Mouse (Mus musculus) embryonic facial prominence, embryonic 15.5 days (tissue): ENCODE results near the gene Per1. TPM values are rescaled to one million over a fixed set of nuclear protein-coding genes. Genes with fewer than 3 reads are reported as not detected.

Source experiments
- ATAC-seq: fragments of 200-750 bp; cut with Nextera tagmentation; 2 replicates; pipeline ENCODE4 v1.8.0; 2017; ENCODE audit warnings: low read depth, moderate TSS enrichment; ENCODE audit not compliant: insufficient number of reproducible peaks, low FRiP score, low TSS enrichment
- H3K27ac ChIP-seq: fragments of 300-500 bp; sonication (generic); replicated peaks from 2 replicates; pipeline ENCODE4 v1.5.1; 2015; ENCODE audit warnings: mild to moderate bottlenecking, inconsistent platforms
- H3K27me3 ChIP-seq: fragments of 300-500 bp; sonication (generic); 2 replicates; pipeline ENCODE4 v1.6.1; 2015; ENCODE audit warnings: inconsistent platforms
- H3K36me3 ChIP-seq: fragments of 300-500 bp; sonication (generic); 2 replicates; pipeline ENCODE4 v1.6.1; 2015; ENCODE audit warnings: mild to moderate bottlenecking, inconsistent platforms
- H3K4me1 ChIP-seq: fragments of 300-500 bp; sonication (generic); 2 replicates; pipeline ENCODE4 v1.6.1; 2015; ENCODE audit warnings: inconsistent platforms
- H3K4me2 ChIP-seq: fragments of 300-500 bp; sonication (generic); replicated peaks from 2 replicates; pipeline ENCODE4 v1.6.1; 2015; ENCODE audit warnings: mild to moderate bottlenecking, inconsistent platforms
- H3K4me3 ChIP-seq: fragments of 300-500 bp; sonication (generic); replicated peaks from 2 replicates; pipeline ENCODE4 v1.5.1; 2015; ENCODE audit warnings: mild to moderate bottlenecking, inconsistent platforms
- H3K9ac ChIP-seq: fragments of 300-500 bp; sonication (generic); 2 replicates; pipeline ENCODE4 v1.6.1; 2015; ENCODE audit warnings: inconsistent platforms
- H3K9me3 ChIP-seq: fragments of 300-500 bp; sonication (generic); replicated peaks from 2 replicates; pipeline ENCODE4 v1.6.1; 2016; ENCODE audit warnings: inconsistent platforms
- WGBS: fragments of 180-500 bp; shearing (Covaris S2); methylation state at CpG from one replicate; pipeline ENCODE4 v1.1.7; 2015; 5-methylcytosine and 5-hydroxymethylcytosine counted together
- polyA plus RNA-seq: library from polyadenylated mRNA; unstranded; fragments of >200 nt; fragmentation: Nextera tagmentation; extraction: Ambion mirVana; gene quantifications from 2 replicates; pipeline ENCODE4 v1.2.1, GENCODE M21; 2015

Gene Per1
- polyA plus RNA-seq, 1 experiment from 2014 or later = 34.4 TPM

DNA sequence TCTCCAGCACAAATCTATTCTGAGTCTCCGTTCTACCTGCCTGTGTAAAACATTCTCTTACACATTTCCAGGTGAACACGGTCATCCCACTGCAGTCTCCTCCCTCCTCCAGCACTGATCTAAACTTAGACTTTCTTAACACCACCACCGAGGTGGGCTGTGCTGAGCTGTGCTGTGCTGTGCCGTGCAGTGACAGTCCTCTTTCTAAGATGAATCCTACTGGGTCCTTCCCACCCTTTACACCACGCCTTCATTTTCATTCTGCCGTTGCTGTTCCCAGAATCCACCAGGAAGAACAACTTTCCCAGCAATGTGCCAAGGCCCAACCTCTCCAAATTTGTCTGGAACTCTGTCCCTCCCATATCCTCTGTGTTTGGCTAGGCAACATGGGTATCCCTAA lies 8.6 kb upstream of the Per1 start:
- no peak overlapping the region for H3K4me2 ChIP-seq
- peaks cover 18% of the 10 kb centered on the region for H3K36me3 ChIP-seq
- H3K9ac ChIP-seq = no peak overlapping the region
- no peak overlapping the region for H3K4me3 ChIP-seq
- H3K27ac ChIP-seq = peak overlapping the region; percentile 93; the same call in 1 of the 2 replicates
- H3K27me3 ChIP-seq = no peaks in the 10 kb centered on the region
- ATAC-seq = no peak
- WGBS = 54% methylated on average over 6 of the region's 6 CpGs
- H3K9me3 ChIP-seq = no peaks in the 10 kb centered on the region
- H3K4me1 ChIP-seq = peaks cover 36% of the 10 kb centered on the region

DNA sequence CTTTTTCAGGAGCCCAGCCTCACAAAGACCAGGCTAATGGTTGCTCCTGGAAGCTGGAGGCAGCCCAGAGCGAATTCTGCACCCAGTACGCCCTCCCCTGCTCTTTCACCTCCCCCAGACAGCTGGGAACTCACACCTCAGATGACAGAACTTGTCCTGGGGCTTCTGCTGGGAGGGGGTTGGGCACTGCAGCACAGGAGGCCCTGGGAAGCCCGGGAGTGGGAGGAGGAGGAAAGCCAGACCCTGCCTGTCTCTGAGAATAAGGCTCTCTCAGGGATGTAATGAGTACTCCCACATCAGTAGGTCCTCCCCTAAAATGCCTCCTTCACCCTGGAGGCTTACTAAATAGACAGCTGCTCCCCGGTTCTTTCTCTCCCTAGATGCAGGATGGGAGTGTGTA lies 7.9 kb upstream of the Per1 start:
- no peak overlapping the region for H3K4me2 ChIP-seq
- no peak; the same call in 1 of the 2 replicates for ATAC-seq
- 28% methylated on average over 4 of the region's 4 CpGs for WGBS
- H3K36me3 ChIP-seq = peaks cover 24% of the 10 kb centered on the region
- peak overlapping the region; percentile 93 for H3K27ac ChIP-seq
- H3K27me3 ChIP-seq = no peaks in the 10 kb centered on the region
- peaks cover 38% of the 10 kb centered on the region for H3K4me1 ChIP-seq
- H3K9me3 ChIP-seq = no peaks in the 10 kb centered on the region
- no peak overlapping the region for H3K9ac ChIP-seq
- no peak overlapping the region for H3K4me3 ChIP-seq

DNA sequence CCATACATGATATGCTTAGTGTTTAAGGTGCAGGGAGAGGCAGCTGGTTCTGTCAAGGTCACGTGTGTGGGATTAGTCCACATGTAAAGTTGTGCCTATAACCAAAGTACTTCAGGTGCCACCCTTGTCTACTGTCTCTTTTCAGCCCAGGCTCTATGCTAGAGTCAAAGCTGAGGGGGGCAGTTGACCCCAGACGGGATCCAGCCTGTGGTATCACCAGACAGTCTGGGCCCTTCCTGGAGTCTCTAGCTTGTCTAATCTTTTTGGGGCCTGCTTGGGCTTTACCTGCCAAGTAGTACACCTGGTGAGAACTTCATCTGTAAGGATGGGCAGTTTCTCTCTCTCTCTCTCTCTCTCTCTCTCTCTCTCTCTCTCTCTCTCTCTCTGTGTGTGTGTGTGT lies 7.4 kb upstream of the Per1 start:
- 63% methylated on average over 2 of the region's 2 CpGs for WGBS
- Histone ChIP-seq H3K4me2 (no peak overlapping the region), H3K9ac (0 out of 2 replicates have a peak overlapping the region, but pooled peaks have one; percentile 100), H3K4me1 (peaks cover 38% of the 10 kb centered on the region), H3K27me3 (no peaks in the 10 kb centered on the region), H3K36me3 (peaks cover 29% of the 10 kb centered on the region), H3K4me3 (no peak overlapping the region), H3K27ac (peak overlapping the region; percentile 93), H3K9me3 (no peaks in the 10 kb centered on the region)
- no peak for ATAC-seq

DNA sequence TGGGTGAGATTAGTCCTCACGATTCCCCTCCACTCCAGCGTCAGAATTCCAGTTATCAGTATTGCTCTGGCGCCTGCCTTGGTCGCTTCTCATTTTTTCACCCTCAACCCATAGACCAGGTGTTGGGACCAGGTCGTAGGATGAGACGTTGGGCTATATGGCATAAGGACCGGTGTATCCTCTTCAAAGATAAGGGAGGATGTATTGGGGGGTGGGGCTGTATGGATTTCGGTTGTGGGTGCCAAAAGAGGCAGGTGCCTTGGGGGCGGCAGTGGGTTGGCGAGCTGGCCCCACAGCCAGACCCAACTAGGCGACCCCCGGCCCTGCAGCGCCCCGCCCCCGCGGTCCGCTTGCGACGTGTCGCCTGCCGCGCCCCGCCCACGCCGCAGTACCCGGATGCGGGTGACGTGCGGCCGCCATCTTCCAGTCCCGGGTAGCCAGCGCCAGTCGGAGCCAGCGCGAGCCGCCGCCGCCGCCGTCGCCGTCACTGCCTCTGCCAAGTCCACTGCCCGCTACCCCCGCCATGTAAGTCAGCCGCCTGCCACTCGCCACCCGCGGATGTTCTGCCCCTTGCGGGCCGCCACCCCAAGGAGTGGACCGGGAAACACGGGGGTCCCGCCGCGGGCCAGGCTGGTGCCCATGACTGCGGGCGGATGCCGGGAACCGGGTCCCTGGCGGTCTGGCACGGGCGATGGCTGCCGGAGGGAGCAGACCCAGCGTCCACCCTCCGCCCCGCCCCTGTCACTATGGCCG lies 6.7 kb upstream of the Per1 start, which contains the start of gene Vamp2:
Gene Vamp2 (plus strand): TSS at position 388 of the 753 bp plus-strand sequence.
- Histone ChIP-seq H3K27me3 (no peaks in the 10 kb centered on the region), H3K27ac (peak within 1 kb of the TSS; percentile 93), H3K4me3 (peak within 1 kb of the TSS; percentile 96), H3K36me3 (peaks cover 32% of the 10 kb centered on the region), H3K4me1 (peaks cover 38% of the 10 kb centered on the region), H3K9ac (peak within 1 kb of the TSS; percentile 100), H3K4me2 (peak within 1 kb of the TSS; percentile 86), H3K9me3 (no peaks in the 10 kb centered on the region)
- WGBS = under 1% methylated on average over 55 of the region's 67 CpGs
- ATAC-seq = peak; percentile 82

DNA sequence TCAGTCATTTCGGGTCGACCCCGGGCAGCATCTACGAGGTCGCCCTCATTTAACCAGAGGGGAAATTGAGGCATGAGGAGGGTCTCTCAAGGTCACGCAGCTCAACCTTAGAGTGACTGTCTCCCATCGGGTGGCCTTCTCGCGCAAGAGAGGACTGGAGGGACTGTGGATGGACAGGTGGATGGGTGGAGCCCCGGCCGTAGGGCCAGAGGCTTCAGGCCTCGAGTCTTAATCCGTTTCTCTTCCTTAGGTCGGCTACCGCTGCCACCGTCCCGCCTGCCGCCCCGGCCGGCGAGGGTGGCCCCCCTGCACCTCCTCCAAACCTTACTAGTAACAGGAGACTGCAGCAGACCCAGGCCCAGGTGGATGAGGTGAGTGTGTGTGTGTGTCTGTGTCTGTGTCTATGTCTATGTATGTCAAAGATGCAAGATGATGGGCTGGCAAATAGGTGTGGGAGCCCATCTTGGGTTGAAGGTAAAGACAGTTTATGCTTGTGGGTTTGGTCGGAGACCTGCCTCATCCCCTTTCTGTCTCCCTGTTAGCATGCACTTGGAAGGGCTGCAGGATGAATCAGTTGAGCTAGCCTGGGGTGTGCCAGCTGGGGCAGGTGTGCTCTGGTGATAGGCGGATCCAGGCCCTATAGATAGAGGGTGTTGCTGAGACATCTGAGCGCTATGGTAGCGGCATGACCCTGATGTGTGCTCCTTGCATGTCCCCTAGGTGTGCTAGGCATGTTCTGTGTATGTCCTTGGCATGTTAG lies 6.0 kb upstream of the Per1 start:
- Histone ChIP-seq H3K9me3 (no peaks in the 10 kb centered on the region), H3K4me1 (peaks cover 39% of the 10 kb centered on the region), H3K27ac (peak overlapping the region; percentile 93), H3K36me3 (peaks cover 32% of the 10 kb centered on the region), H3K9ac (peak overlapping the region; percentile 100), H3K4me3 (peak overlapping the region; percentile 96), H3K27me3 (no peaks in the 10 kb centered on the region), H3K4me2 (peak overlapping the region; percentile 86)
- WGBS = 10% methylated on average over 25 of the region's 25 CpGs
- ATAC-seq = 0 out of 2 replicates have a peak, but pooled peaks have one; percentile 12

DNA sequence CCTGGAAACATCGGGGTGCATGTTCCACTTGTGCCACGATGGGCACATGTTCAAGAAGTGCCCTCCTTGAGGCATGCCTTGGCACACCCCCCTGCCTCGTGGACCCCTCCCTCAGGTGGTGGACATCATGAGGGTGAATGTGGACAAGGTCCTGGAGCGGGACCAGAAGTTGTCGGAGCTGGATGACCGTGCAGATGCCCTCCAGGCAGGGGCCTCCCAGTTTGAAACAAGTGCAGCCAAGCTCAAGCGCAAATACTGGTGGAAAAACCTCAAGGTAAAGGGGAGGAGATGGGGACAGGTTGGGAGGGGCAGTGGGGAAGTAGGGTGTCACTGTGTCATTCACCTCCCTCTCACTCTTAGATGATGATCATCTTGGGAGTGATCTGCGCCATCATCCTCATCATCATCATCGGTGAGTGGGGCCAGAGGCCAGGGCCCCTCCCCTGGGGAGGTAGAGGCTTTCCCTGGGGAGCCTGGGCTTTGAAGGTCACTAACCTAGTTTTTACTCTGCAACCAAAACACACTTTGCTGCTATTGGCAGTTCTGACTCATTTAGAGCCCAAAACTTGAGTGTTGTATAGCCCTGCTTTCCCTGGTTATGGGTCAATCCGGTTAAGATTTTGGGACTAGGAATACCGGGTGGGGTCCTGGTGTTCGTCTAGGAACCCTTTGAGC lies 5.3 kb upstream of the Per1 start:
- Histone ChIP-seq H3K4me2 (peak overlapping the region; percentile 86), H3K4me3 (peak overlapping the region; percentile 96), H3K4me1 (peaks cover 44% of the 10 kb centered on the region), H3K27ac (peak overlapping the region; percentile 93), H3K9me3 (no peaks in the 10 kb centered on the region), H3K9ac (peak overlapping the region; percentile 100), H3K27me3 (no peaks in the 10 kb centered on the region), H3K36me3 (peaks cover 32% of the 10 kb centered on the region)
- ATAC-seq = no peak
- 76% methylated on average over 12 of the region's 12 CpGs for WGBS

DNA sequence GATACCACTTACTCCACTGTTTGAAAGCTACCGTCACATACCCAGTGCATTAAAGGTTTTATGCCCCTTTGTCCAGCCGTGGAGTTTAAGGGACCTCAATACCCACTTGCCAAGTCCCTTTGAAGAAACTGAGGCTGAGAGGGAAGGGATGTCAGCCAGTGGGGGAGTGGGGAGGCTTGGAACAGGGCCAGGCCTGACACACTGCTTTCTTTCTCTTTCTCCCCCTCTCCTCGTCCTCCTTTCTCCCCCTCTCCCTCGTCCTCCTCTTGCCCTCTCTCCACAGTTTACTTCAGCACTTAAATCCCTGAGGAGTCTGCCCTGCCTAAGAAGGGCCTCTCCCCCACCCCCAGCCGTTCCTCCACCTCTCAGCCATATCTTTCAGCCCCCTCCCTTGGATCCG lies 4.7 kb upstream of the Per1 start:
- no peaks in the 10 kb centered on the region for H3K9me3 ChIP-seq
- ATAC-seq = no peak
- WGBS = 66% methylated on average over 6 of the region's 6 CpGs
- no peak overlapping the region for H3K27ac ChIP-seq
- peaks cover 32% of the 10 kb centered on the region for H3K36me3 ChIP-seq
- H3K4me3 ChIP-seq = peak overlapping the region; percentile 96; the same call in 1 of the 2 replicates
- peaks cover 44% of the 10 kb centered on the region for H3K4me1 ChIP-seq
- peak overlapping the region; percentile 86; the same call in 1 of the 2 replicates for H3K4me2 ChIP-seq
- H3K27me3 ChIP-seq = no peaks in the 10 kb centered on the region
- no peak overlapping the region for H3K9ac ChIP-seq

DNA sequence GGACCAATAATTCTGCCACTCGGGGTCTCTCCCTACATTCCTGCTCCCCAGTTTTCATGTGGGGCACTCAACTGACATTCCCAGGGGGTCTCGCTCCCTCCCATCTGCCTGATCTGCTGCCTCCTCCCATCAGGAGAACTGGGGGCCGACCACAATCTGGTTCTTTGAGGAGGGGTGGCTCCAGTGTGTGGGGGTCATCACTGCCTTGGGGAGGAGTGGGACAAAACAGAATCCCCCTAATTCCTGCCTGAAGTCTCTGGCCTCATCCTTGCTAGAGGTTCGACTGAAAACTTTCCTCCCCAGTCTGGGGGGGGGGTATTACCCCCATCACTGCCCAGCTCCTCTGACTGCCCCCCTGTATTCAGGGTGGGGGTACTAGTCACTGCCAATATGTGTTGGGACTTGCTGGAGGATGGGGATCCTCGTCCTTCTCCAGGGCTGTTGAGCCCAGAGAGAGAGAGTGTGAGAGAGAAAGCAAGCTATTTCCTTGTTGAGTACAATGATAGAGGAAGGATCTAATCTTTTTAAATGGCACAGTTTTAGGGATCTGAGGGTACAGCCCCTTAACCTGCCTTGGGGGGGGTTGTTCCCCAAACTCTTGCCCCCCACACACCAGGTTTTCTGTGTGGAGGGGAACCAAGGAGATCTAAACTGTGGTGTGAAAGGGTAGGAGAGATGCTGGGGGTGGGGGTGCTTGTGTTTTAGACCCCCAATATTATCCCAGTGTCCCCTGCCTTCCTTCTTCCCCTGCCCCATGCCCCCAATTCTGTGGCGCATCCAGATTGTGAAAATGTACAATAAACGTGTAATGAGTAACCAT lies 3.2 kb upstream of the Per1 start:
- no peaks in the 10 kb centered on the region for H3K9me3 ChIP-seq
- 60% methylated on average over 7 of the region's 7 CpGs for WGBS
- ATAC-seq = no peak
- H3K4me2 ChIP-seq = no peak overlapping the region
- H3K9ac ChIP-seq = no peak overlapping the region
- peaks cover 32% of the 10 kb centered on the region for H3K36me3 ChIP-seq
- peak overlapping the region; percentile 34; the same call in 1 of the 2 replicates for H3K27ac ChIP-seq
- no peak overlapping the region for H3K4me3 ChIP-seq
- H3K4me1 ChIP-seq = peaks cover 44% of the 10 kb centered on the region
- H3K27me3 ChIP-seq = no peaks in the 10 kb centered on the region

DNA sequence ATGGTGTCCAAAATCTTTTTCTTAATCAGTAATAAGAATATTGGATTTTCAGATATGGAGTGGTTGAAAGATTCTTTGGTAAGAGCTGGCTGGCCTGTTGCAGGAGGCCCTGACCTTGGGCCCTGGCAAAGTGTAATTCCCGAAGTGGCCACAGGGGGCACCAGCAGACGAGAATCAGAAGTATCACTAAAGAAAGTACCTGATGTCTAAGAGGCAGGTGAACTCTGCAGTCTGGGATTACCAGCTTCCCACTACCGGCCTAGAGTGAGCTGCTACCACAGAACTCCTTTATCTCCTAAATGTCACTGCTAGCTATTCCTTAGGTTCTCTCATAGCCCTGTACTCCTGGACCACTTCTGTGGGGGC lies 2.6 kb upstream of the Per1 start:
- 3% methylated on average over 3 of the region's 3 CpGs for WGBS
- Histone ChIP-seq H3K4me3 (no peak overlapping the region), H3K4me2 (no peak overlapping the region), H3K36me3 (peaks cover 32% of the 10 kb centered on the region), H3K27me3 (no peaks in the 10 kb centered on the region), H3K27ac (no peak overlapping the region), H3K9me3 (no peaks in the 10 kb centered on the region), H3K9ac (no peak overlapping the region), H3K4me1 (peaks cover 39% of the 10 kb centered on the region)
- no peak for ATAC-seq

DNA sequence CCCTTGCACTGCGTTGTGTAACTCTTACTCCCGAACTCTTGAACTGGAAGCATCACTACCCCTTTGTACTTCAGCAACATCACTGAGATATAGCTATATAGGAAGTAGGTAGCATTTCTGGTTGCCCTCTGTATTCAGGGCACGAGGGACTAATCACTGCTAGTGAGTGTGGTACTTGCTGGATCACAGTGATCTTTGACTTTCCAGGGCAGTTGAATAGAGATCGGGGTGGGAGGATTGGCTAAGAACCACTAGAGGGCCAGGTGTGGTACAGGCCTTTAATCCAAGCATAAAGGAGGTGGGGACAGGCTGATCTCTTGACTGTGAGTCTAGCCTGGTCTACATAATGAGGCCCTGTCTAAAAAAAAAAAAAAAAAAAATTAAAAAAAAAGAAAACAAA lies 2.1 kb upstream of the Per1 start:
- Histone ChIP-seq H3K27me3 (no peaks in the 10 kb centered on the region), H3K4me3 (no peak overlapping the region), H3K9ac (no peak overlapping the region), H3K4me1 (peaks cover 40% of the 10 kb centered on the region), H3K36me3 (peaks cover 32% of the 10 kb centered on the region), H3K9me3 (no peaks in the 10 kb centered on the region), H3K4me2 (no peak overlapping the region), H3K27ac (no peak overlapping the region)
- no peak for ATAC-seq
- WGBS = 79% methylated on average over 4 of the region's 4 CpGs
